Mouse (Mus musculus): ENCODE data around the gene Lrrn1. TPM values are rescaled to one million over a fixed set of nuclear protein-coding genes. Genes with fewer than 3 reads are reported as not detected.

The Lrrn1 gene
- polyA plus RNA-seq, 1 experiment from 2014 or later: 103 TPM

DNA sequence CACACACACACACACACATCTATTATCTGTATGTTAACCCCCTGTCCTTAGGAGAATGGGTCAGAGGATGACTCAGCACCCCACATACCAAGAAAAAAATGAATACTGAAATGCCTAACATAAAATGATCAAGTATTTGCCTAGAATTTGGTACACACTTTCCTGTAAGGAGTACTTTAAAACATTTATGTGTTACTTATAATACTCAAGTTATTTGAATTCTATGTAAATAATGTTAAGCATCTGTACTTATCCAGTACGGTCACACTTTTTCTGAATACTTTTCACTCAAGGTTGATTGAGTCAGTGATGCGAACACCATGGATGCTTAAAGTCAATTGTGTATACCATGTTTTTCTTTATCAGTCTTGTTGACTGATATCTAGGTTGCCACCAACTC is 32.7 kb downstream of the Lrrn1 start:
- H3K9ac ChIP-seq (replicated peaks; ENCODE audit: low read length): no peak overlapping the region
- H3K4me3 ChIP-seq (replicated peaks; ENCODE audit: low read depth, low read length): no peak overlapping the region
- WGBS: 94% methylated on average over 2 of the region's 2 CpGs
- no peaks in the 10 kb centered on the region for H3K9me3 ChIP-seq (ENCODE audit: control insufficient read depth, low read length)
- no peaks in the 10 kb centered on the region for H3K27me3 ChIP-seq (ENCODE audit: control insufficient read depth, insufficient read depth, low read length)
- peaks cover 6% of the 10 kb centered on the region for H3K36me3 ChIP-seq (ENCODE audit: control insufficient read depth, insufficient read depth, low read length)
- DNase-seq (no peak), ATAC-seq (ENCODE audit: low FRiP score, low TSS enrichment) (no peak)
- H3K27ac ChIP-seq (replicated peaks; ENCODE audit: low read depth, low read length): no peak overlapping the region
- no peak overlapping the region for H3K4me2 ChIP-seq (ENCODE audit: low read length)
- 0 out of 2 replicates have a peak, but pooled peaks cover 4% of the 10 kb centered on the region for H3K4me1 ChIP-seq (ENCODE audit: control insufficient read depth, insufficient read depth, low read length)

DNA sequence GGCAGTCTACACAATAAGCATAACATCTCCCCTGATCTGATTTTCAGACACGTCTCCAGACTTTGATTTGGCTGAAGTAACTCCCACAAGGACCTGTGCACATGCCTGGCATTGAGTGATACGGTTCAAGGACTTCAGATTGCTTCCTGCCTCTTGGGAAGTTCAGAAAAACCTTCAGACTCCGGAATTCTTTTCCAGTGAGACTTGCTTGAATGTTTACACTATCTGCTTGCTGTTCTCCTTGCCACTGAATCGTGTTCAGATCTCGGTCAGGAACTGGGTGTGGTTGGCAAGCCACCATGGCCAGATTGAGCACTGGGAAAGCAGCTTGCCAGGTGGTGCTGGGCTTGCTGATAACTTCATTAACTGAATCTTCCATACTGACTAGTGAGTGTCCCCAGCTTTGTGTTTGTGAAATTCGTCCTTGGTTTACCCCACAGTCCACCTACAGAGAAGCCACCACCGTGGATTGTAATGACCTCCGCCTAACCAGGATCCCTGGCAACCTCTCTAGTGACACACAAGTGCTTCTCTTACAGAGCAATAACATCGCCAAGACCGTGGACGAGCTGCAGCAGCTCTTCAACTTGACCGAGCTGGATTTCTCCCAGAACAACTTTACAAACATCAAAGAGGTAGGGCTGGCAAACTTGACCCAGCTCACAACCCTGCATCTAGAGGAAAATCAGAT is 37.5 kb downstream of the Lrrn1 start:
- no peak for DNase-seq
- no peak for ATAC-seq (ENCODE audit: low FRiP score, low TSS enrichment)
- no peak overlapping the region for H3K4me3 ChIP-seq (replicated peaks; ENCODE audit: low read depth, low read length)

DNA sequence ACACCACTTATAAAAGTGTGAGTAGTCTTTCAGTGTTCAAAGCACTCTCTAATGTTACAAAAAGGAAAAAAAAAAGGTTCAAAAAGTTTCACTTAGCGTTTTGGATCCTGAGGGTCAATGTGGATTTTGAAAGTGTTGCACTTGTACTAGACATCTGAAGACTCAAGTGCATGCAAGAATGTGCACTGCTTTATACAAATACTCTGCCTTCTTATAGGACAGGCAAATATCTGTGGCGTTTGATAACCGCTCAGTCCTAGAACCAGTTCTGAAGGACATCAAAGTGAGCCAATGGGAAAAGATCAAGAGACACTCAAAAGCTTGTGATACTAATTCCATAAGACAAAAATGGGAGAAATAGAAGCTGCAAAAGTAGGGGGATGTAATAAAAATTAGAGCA is 45.0 kb downstream of the Lrrn1 start:
- no peaks in the 10 kb centered on the region for H3K9me3 ChIP-seq (ENCODE audit: control insufficient read depth, low read length)
- no peak overlapping the region for H3K9ac ChIP-seq (replicated peaks; ENCODE audit: low read length)
- no peaks in the 10 kb centered on the region for H3K27me3 ChIP-seq (ENCODE audit: control insufficient read depth, insufficient read depth, low read length)
- H3K4me1 ChIP-seq (ENCODE audit: control insufficient read depth, insufficient read depth, low read length): no peaks in the 10 kb centered on the region
- peaks cover 26% of the 10 kb centered on the region for H3K36me3 ChIP-seq (ENCODE audit: control insufficient read depth, insufficient read depth, low read length)
- H3K4me3 ChIP-seq (replicated peaks; ENCODE audit: low read depth, low read length): no peak overlapping the region
- H3K27ac ChIP-seq (replicated peaks; ENCODE audit: low read depth, low read length): no peak overlapping the region
- DNase-seq (no peak), ATAC-seq (ENCODE audit: low FRiP score, low TSS enrichment) (no peak)
- WGBS: 95% methylated on average over 3 of the region's 3 CpGs
- H3K4me2 ChIP-seq (ENCODE audit: low read length): no peak overlapping the region

More for the DNA sequence above, 37.5 kb downstream of the Lrrn1 start:
- no peak overlapping the region for H3K27ac ChIP-seq (replicated peaks; ENCODE audit: low read depth, low read length)
- peaks cover 44% of the 10 kb centered on the region for H3K36me3 ChIP-seq (ENCODE audit: control insufficient read depth, insufficient read depth, low read length)
- no peak overlapping the region for H3K9ac ChIP-seq (replicated peaks; ENCODE audit: low read length)
- no peaks in the 10 kb centered on the region for H3K27me3 ChIP-seq (ENCODE audit: control insufficient read depth, insufficient read depth, low read length)
- H3K4me2 ChIP-seq (ENCODE audit: low read length): no peak overlapping the region
- H3K9me3 ChIP-seq (ENCODE audit: control insufficient read depth, low read length): no peaks in the 10 kb centered on the region
- WGBS: 88% methylated on average over 12 of the region's 12 CpGs
- no peaks in the 10 kb centered on the region for H3K4me1 ChIP-seq (ENCODE audit: control insufficient read depth, insufficient read depth, low read length)

DNA sequence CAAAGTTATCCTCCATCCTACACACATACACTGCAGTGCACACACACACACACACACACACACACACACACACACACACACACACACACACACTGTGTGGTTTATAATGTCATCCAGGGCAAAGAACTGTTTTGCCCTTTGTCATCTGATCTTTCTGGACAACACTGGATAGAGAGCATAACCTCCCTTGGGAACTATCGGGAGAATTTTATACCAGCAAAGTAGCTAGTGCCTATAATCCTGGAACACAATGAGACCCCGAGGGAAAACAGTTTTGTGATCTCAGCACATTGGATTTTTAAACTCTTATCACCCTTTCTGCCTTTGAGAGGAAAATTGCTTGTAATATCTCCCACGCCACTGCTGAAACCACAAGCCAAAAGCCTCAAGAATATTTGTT is 45.8 kb downstream of the Lrrn1 start:
- H3K4me3 ChIP-seq (replicated peaks; ENCODE audit: low read depth, low read length): no peak overlapping the region
- H3K27me3 ChIP-seq (ENCODE audit: control insufficient read depth, insufficient read depth, low read length): no peaks in the 10 kb centered on the region
- ATAC-seq (ENCODE audit: low FRiP score, low TSS enrichment): no peak
- peak; percentile 16 for DNase-seq
- no peak overlapping the region for H3K27ac ChIP-seq (replicated peaks; ENCODE audit: low read depth, low read length)
- 73% methylated on average over 3 of the region's 3 CpGs for WGBS
- peaks cover 24% of the 10 kb centered on the region for H3K36me3 ChIP-seq (ENCODE audit: control insufficient read depth, insufficient read depth, low read length)
- H3K4me1 ChIP-seq (ENCODE audit: control insufficient read depth, insufficient read depth, low read length): no peaks in the 10 kb centered on the region
- no peaks in the 10 kb centered on the region for H3K9me3 ChIP-seq (ENCODE audit: control insufficient read depth, low read length)
- H3K4me2 ChIP-seq (ENCODE audit: low read length): no peak overlapping the region
- H3K9ac ChIP-seq (replicated peaks; ENCODE audit: low read length): no peak overlapping the region

DNA sequence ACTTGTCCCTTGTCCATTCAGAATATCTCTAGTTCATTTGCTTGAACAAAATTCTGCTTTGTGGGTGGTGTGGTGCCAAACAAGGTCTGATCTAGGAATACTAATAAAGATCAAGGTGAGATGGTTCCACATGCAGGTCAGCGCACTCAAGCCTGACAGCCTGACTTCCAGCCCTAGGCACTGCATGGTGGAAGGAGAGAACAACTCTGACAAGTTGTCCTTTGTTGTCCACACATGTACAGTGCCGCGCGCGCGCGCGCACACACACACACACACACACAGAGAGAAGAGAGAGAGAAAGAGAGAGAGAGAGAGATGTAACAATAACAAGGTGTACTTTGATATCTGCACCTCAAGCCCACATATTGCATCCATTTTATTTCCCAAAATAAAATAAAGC is 47.7 kb downstream of the Lrrn1 start:
- H3K4me2 ChIP-seq (ENCODE audit: low read length): no peak overlapping the region
- DNase-seq: no peak
- H3K36me3 ChIP-seq (ENCODE audit: control insufficient read depth, insufficient read depth, low read length): peaks cover 9% of the 10 kb centered on the region
- no peaks in the 10 kb centered on the region for H3K9me3 ChIP-seq (ENCODE audit: control insufficient read depth, low read length)
- H3K9ac ChIP-seq (replicated peaks; ENCODE audit: low read length): no peak overlapping the region
- H3K27ac ChIP-seq (replicated peaks; ENCODE audit: low read depth, low read length): no peak overlapping the region
- no peak for ATAC-seq (ENCODE audit: low FRiP score, low TSS enrichment)
- no peak overlapping the region for H3K4me3 ChIP-seq (replicated peaks; ENCODE audit: low read depth, low read length)
- H3K4me1 ChIP-seq (ENCODE audit: control insufficient read depth, insufficient read depth, low read length): no peaks in the 10 kb centered on the region
- H3K27me3 ChIP-seq (ENCODE audit: control insufficient read depth, insufficient read depth, low read length): no peaks in the 10 kb centered on the region
- WGBS: 100% methylated on average over 8 of the region's 8 CpGs

DNA sequence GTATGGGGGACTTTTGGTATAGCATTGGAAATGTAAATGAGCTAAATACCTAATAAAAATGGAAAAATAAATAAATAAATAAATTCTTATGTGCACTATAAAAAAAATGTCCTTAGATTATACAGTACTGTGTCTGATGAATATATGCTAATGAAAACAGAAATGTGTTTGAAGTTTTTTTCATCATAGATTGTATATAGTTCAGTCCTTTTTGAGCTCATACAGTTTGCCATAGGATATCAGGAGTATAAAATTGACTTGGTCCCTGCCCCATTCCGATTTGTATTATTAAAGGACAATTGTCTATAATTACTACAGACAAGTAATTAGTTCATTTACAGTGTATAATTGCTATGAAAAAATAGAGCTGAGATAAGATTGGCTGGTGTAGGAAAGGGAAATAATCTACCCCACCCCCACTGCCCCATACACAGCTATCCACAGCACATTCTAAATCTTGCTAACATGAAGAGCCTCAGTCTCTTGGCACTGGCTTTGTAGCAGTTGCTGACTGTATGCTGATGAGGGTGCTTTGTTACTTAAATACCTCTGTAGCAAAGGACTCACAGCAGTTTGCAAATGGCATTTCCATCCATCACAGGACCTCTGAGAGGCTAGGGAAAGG is 54.3 kb downstream of the Lrrn1 start:
- Histone ChIP-seq H3K4me1 (ENCODE audit: control insufficient read depth, insufficient read depth, low read length) (no peaks in the 10 kb centered on the region), H3K36me3 (ENCODE audit: control insufficient read depth, insufficient read depth, low read length) (no peaks in the 10 kb centered on the region), H3K27me3 (ENCODE audit: control insufficient read depth, insufficient read depth, low read length) (no peaks in the 10 kb centered on the region), H3K27ac (replicated peaks; ENCODE audit: low read depth, low read length) (no peak overlapping the region), H3K9ac (replicated peaks; ENCODE audit: low read length) (no peak overlapping the region), H3K4me3 (replicated peaks; ENCODE audit: low read depth, low read length) (no peak overlapping the region), H3K4me2 (ENCODE audit: low read length) (no peak overlapping the region), H3K9me3 (ENCODE audit: control insufficient read depth, low read length) (no peaks in the 10 kb centered on the region)
- 94% methylated on average over 1 of the region's 1 CpGs for WGBS
- DNase-seq (no peak), ATAC-seq (ENCODE audit: low FRiP score, low TSS enrichment) (no peak)

DNA sequence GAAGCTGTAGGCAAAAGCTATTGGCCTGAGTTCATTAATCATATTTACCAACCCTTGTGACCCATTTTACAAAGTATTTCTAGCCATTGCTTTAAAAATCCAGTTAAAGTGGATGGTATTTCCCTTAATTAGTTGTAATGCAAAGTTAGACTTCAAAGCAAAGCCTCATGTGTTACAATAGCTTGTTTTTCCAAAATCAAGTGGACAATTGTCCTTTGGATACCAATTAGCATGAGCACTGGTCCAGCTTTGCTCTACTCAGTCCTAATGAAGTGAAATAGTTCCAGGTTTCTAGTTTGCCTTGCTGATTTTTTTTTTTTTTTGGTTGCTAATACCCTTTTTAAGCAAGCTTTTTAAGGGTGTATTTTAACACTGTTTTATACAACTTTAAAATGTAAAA is 75.6 kb downstream of the Lrrn1 start:
- H3K9me3 ChIP-seq (ENCODE audit: control insufficient read depth, low read length): no peaks in the 10 kb centered on the region
- H3K4me3 ChIP-seq (replicated peaks; ENCODE audit: low read depth, low read length): no peak overlapping the region
- no peak overlapping the region for H3K9ac ChIP-seq (replicated peaks; ENCODE audit: low read length)
- no peaks in the 10 kb centered on the region for H3K4me1 ChIP-seq (ENCODE audit: control insufficient read depth, insufficient read depth, low read length)
- H3K27ac ChIP-seq (replicated peaks; ENCODE audit: low read depth, low read length): no peak overlapping the region
- ATAC-seq (ENCODE audit: low FRiP score, low TSS enrichment) (no peak), DNase-seq (no peak)
- no peak overlapping the region for H3K4me2 ChIP-seq (ENCODE audit: low read length)
- no peaks in the 10 kb centered on the region for H3K36me3 ChIP-seq (ENCODE audit: control insufficient read depth, insufficient read depth, low read length)
- no peaks in the 10 kb centered on the region for H3K27me3 ChIP-seq (ENCODE audit: control insufficient read depth, insufficient read depth, low read length)

DNA sequence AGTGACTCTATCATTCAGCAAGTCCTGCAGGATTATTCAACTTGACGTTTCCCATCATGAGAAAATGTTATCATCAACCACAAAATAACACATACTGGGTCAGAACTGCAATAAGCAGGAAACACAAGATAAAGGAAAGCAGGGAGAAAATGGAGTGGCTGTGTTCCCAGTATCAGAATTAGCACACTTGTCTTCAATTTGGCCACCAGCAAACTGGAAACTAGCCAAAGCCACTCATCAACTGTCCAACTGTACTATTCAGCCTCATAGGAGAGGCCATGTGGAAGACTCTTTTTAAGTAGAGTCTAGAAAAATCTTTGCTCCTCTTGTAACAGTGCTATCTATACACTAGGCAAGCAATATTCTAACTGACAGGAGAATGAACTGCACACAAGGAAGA is 84.7 kb downstream of the Lrrn1 start:
- no peak overlapping the region for H3K27ac ChIP-seq (replicated peaks; ENCODE audit: low read depth, low read length)
- no peaks in the 10 kb centered on the region for H3K4me1 ChIP-seq (ENCODE audit: control insufficient read depth, insufficient read depth, low read length)
- WGBS: 68% methylated on average over 1 of the region's 1 CpGs
- no peak for ATAC-seq (ENCODE audit: low FRiP score, low TSS enrichment)
- no peaks in the 10 kb centered on the region for H3K36me3 ChIP-seq (ENCODE audit: control insufficient read depth, insufficient read depth, low read length)
- H3K4me2 ChIP-seq (ENCODE audit: low read length): no peak overlapping the region
- peak; percentile 22 for DNase-seq
- H3K9me3 ChIP-seq (ENCODE audit: control insufficient read depth, low read length): no peaks in the 10 kb centered on the region
- no peaks in the 10 kb centered on the region for H3K27me3 ChIP-seq (ENCODE audit: control insufficient read depth, insufficient read depth, low read length)
- H3K4me3 ChIP-seq (replicated peaks; ENCODE audit: low read depth, low read length): no peak overlapping the region
- H3K9ac ChIP-seq (replicated peaks; ENCODE audit: low read length): no peak overlapping the region
